Mouse (Mus musculus) myocyte (in vitro differentiated cells): Measurements from ENCODE around the gene Nol9.

Source experiments
- CEBPB ChIP-seq: IDR thresholded peaks from 2 replicates; pipeline ENCODE4 v1.6.1; 2011; ENCODE audit warnings: mild to moderate bottlenecking, moderate library complexity; ENCODE audit not compliant: poor library complexity, insufficient read depth, severe bottlenecking
- MAX ChIP-seq: IDR thresholded peaks from one replicate; pipeline ENCODE4 v1.6.1; 2011; ENCODE audit warnings: low read depth, mild to moderate bottlenecking, control low read depth
- POLR2A ChIP-seq: IDR thresholded peaks from one replicate; pipeline ENCODE4 v1.6.1; 2011; ENCODE audit warnings: low read depth, mild to moderate bottlenecking, control low read depth, moderate library complexity; ENCODE audit not compliant: insufficient read length
- POLR2AphosphoS2 ChIP-seq: IDR thresholded peaks from one replicate; pipeline ENCODE4 v1.6.1; 2011; ENCODE audit warnings: low read depth, control low read depth; ENCODE audit not compliant: insufficient read length
- SRF ChIP-seq: IDR thresholded peaks from one replicate; pipeline ENCODE4 v1.6.1; 2011; ENCODE audit warnings: low read depth; ENCODE audit not compliant: control insufficient read depth, insufficient read length
- USF1 ChIP-seq: IDR thresholded peaks from one replicate; pipeline ENCODE4 v1.6.1; 2011; ENCODE audit warnings: low read depth, mild to moderate bottlenecking, control low read depth, moderate library complexity

GRCm38 (mm10) chr4:152096927-152097326 lies 57.8 kb downstream of the Nol9 start:
- TF ChIP-seq POLR2A = peak; percentile 24
- TF ChIP-seq SRF = no peak
- no peak for TF ChIP-seq USF1
- TF ChIP-seq MAX = no peak
- TF ChIP-seq CEBPB = no peak
- TF ChIP-seq POLR2AphosphoS2 = no peak
